Mouse (Mus musculus) forebrain, embryonic 10.5 days (tissue): ENCODE measurements around the gene Lcn6. TPM values are rescaled to one million over a fixed set of nuclear protein-coding genes. Genes with fewer than 3 reads are reported as not detected.

Experiments
- DNase-seq: peaks from one replicate; pipeline ENCODE4 v3.0.0-alpha.2; 2017; ENCODE audit warnings: low spot score; ENCODE audit errors: extremely low spot score
- H3K27ac ChIP-seq: fragments of 300-500 bp; sonication (generic); 2 replicates; pipeline ENCODE4 v1.5.1; 2016; ENCODE audit warnings: mild to moderate bottlenecking
- H3K27me3 ChIP-seq: fragments of 300-500 bp; sonication (generic); 2 replicates; pipeline ENCODE4 v1.6.1; 2016; ENCODE audit warnings: mild to moderate bottlenecking; ENCODE audit not compliant: poor library complexity, severe bottlenecking
- H3K36me3 ChIP-seq: fragments of 300-500 bp; sonication (generic); replicated peaks from 2 replicates; pipeline ENCODE4 v1.6.1; 2016; ENCODE audit warnings: mild to moderate bottlenecking, moderate library complexity
- H3K4me1 ChIP-seq: fragments of 300-500 bp; sonication (generic); 2 replicates; pipeline ENCODE4 v1.6.1; 2016
- H3K4me3 ChIP-seq: fragments of 300-500 bp; sonication (generic); 2 replicates; pipeline ENCODE4 v1.5.1; 2016; ENCODE audit warnings: mild to moderate bottlenecking, moderate library complexity
- H3K9me3 ChIP-seq: fragments of 300-500 bp; sonication (generic); 2 replicates; pipeline ENCODE4 v1.6.1; 2016; ENCODE audit warnings: mild to moderate bottlenecking, moderate library complexity
- WGBS: fragments of 180-500 bp; shearing (Covaris S2); methylation state at CpG from one replicate; pipeline ENCODE4 v1.1.7; 2016; 5-methylcytosine and 5-hydroxymethylcytosine counted together
- polyA plus RNA-seq: library from polyadenylated mRNA; unstranded; fragments of >200 nt; fragmentation: Nextera tagmentation; extraction: Ambion mirVana; gene quantifications from 2 replicates; pipeline ENCODE4 v1.2.1, GENCODE M21; 2016

Lcn6 gene
- polyA plus RNA-seq, result not detected in 2 replicates

DNA sequence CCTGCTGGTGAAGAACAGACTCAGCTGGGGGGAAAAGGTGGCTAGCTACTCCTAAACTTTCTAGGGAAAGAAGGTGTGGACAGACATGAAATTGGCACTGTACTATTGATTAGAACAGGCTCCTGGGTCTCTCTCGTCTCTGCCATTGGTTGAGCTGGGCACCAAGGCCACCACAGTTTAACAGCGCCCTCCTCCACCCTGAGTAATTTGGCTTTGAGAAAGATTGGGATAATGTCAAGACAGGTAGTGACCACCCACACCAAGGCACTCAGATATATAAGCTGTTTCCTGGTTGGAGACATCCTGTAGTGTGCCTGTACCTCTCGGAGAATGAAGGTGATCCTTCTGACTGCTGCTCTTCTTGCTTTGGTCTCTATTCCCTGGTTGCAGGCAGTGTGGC is at the start of gene Lcn6:
TSS of gene Lcn6 (plus strand) at position 301 of the 400 bp plus-strand sequence.
- Histone ChIP-seq H3K4me1 (no peaks in the 10 kb centered on the region), H3K27ac (no peak within 1 kb of the TSS), H3K9me3 (no peaks in the 10 kb centered on the region), H3K4me3 (no peak within 1 kb of the TSS), H3K36me3 (no peaks in the 10 kb centered on the region), H3K27me3 (no peaks in the 10 kb centered on the region)
- no peak for DNase-seq
- 91% methylated on average over 3 of the region's 3 CpGs for WGBS

DNA sequence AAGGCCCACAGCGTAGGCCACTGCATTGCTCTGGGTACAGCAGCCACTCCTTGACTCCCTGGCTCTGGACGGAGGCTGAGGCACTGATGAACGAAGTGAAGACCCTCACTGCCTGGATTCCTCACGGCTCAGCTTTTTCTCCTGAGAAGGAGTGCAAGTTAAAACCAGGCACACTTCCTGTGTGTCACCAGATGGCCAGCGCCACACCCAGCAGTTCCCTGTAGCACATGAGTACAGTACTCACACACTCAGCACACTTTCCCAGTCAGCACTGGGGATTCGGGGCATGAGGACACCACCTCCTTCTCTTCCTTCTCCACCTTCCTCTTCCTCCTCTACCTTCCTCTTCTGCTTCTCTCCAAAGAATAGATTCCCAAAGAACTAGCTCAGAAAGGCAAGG is 48.8 kb upstream of the Lcn6 start, which contains the start of gene Fcna:
TSS of gene Fcna (minus strand) at position 220 of the 400 bp plus-strand sequence.
- H3K36me3 ChIP-seq, result no peaks in the 10 kb centered on the region
- no peak within 1 kb of the TSS for H3K27ac ChIP-seq
- no peak for DNase-seq
- WGBS, result 87% methylated on average over 6 of the region's 6 CpGs
- no peaks in the 10 kb centered on the region for H3K27me3 ChIP-seq
- H3K9me3 ChIP-seq, result no peaks in the 10 kb centered on the region
- H3K4me1 ChIP-seq, result peaks cover 5% of the 10 kb centered on the region
- no peak within 1 kb of the TSS for H3K4me3 ChIP-seq

DNA sequence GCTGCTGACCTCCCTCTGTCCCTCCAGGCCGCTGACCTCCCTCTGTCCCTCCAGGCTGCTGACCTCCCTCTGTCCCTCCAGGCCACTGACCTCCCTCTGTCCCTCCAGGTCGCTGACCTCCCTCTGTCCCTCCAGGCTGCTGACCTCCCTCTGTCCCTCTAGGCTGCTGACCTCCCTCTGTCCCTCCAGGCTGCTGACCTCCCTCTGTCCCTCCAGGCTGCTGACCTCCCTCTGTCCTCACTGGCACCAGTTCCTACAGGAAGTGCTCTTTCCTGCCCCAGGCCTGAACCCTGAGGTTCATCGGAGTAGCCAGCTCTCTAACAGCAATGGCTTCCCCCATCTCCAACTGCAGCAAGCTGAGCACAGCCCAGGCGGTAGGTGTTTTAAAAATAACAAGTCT is 47.8 kb upstream of the Lcn6 start:
- H3K27me3 ChIP-seq, result no peaks in the 10 kb centered on the region
- 51% methylated on average over 4 of the region's 4 CpGs for WGBS

DNA sequence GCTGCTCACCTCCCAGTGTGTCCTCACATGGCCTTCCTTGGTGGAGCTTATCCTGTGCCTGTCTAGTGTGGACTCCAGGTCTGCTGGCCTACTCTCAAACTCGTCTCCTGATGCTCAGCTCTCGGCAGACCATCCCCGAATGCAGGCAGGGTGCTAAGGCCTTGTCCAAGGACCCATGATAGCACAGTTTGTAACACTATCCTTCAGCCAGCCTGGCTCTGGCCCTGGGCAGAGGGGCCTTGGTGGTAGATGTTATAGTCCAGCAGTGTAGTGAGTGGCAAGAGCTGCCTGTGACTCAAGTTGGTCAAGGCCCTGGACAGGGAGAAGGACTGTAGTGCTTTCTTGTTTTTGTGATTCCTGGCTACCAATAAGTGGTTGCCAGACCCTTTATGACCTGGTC is 43.0 kb upstream of the Lcn6 start:
- peaks cover 2% of the 10 kb centered on the region for H3K4me1 ChIP-seq
- no peak overlapping the region for H3K27ac ChIP-seq
- no peaks in the 10 kb centered on the region for H3K27me3 ChIP-seq
- 89% methylated on average over 3 of the region's 3 CpGs for WGBS
- DNase-seq, result no peak
- no peaks in the 10 kb centered on the region for H3K9me3 ChIP-seq
- H3K36me3 ChIP-seq, result no peaks in the 10 kb centered on the region
- no peak overlapping the region for H3K4me3 ChIP-seq

More for the DNA sequence above, 47.8 kb upstream of the Lcn6 start:
- Histone ChIP-seq H3K27ac (no peak overlapping the region), H3K4me1 (peaks cover 5% of the 10 kb centered on the region), H3K36me3 (no peaks in the 10 kb centered on the region), H3K9me3 (no peaks in the 10 kb centered on the region), H3K4me3 (no peak overlapping the region)
- no peak for DNase-seq

DNA sequence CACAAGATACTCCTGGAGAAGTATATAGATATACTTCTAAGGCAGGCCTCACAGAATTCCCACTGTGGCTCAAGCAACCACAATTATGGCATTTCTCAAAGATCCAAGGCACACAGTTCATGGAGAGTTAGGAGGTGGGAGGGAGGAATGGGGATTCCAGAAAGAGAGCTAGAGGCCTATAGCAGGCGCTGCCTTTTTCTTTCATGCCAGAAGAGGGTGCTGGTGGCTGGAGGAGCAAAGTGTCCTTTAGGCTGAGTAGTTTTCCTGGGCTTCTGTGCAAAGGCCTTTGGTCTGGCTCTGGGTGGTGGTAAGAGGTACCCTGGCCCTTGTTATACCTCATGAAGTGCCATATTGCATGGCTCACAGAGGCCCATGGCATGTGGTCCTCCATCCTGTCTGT is 42.5 kb upstream of the Lcn6 start:
- no peak overlapping the region for H3K27ac ChIP-seq
- no peaks in the 10 kb centered on the region for H3K4me1 ChIP-seq
- H3K36me3 ChIP-seq, result no peaks in the 10 kb centered on the region
- no peak overlapping the region for H3K4me3 ChIP-seq
- DNase-seq, result no peak
- no peaks in the 10 kb centered on the region for H3K9me3 ChIP-seq
- no peaks in the 10 kb centered on the region for H3K27me3 ChIP-seq
- 38% methylated on average over 1 of the region's 1 CpGs for WGBS

DNA sequence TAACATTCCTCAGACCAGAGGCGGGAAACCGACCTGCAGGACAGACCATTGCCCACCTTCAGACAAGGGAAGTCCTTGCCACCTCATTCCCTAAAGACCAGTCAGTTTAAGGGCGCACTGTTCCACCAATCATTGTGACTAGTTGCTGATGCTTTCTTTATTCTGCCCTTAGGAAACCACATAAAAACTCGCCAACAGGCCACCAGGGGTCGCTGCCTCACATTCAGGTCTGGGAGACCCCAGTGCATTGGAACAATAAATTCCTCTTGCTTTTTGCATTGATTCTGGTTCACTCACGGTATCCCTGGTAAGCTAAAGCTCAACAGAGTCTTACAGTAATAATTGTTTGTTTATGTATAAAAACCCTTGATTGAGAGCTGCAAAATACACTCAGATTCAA is 36.7 kb upstream of the Lcn6 start:
- Histone ChIP-seq H3K36me3 (no peaks in the 10 kb centered on the region), H3K4me1 (no peaks in the 10 kb centered on the region), H3K9me3 (no peaks in the 10 kb centered on the region), H3K4me3 (no peak overlapping the region), H3K27ac (no peak overlapping the region), H3K27me3 (no peaks in the 10 kb centered on the region)
- WGBS, result 16% methylated on average over 6 of the region's 6 CpGs
- peak; percentile 47 for DNase-seq

DNA sequence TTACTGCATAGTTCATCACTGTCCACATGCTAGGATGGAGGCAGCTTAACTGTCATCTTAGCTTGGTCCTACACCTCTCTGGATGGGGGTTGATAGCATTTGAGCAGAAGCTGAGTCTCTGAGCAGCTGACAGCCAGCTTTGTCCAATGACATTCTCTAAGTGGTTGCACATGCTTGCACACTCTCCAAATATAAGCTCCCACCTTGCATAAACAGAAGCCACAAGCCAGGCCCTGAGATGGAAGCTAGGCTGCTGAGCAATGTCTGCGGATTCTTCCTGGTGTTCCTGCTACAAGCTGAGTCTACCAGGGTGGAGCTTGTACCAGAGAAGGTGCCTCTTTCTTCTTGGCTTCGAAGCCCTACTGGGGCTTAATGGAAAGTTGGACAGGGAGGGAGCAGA is 23.7 kb upstream of the Lcn6 start, which contains the start of gene Lcn8:
TSS of gene Lcn8 (plus strand) at position 219 of the 400 bp plus-strand sequence.
- Histone ChIP-seq H3K36me3 (no peaks in the 10 kb centered on the region), H3K4me1 (no peaks in the 10 kb centered on the region), H3K9me3 (no peaks in the 10 kb centered on the region), H3K4me3 (no peak within 1 kb of the TSS), H3K27me3 (no peaks in the 10 kb centered on the region), H3K27ac (no peak within 1 kb of the TSS)
- DNase-seq, result no peak
- WGBS, result 85% methylated on average over 2 of the region's 2 CpGs

DNA sequence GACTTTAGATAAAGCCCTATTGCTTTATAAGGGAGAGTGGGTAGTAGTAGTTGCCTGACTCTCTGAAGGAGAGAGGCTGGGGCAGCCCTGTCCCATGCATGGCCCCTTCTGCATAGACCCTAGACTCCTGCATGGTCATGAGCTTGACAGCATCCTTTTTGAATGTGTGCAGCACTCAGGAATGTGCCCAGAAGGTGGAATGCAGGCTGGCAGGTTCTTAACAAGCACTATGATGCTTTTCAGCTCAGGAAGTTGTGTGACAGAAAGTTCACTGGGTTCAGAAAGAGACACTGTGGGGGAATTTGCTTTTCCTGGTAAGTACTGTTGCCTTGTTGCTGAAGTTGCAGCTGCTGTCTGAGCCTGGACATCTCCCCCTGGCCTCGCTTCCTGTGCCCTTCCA is 22.1 kb upstream of the Lcn6 start:
- no peak overlapping the region for H3K27ac ChIP-seq

DNA sequence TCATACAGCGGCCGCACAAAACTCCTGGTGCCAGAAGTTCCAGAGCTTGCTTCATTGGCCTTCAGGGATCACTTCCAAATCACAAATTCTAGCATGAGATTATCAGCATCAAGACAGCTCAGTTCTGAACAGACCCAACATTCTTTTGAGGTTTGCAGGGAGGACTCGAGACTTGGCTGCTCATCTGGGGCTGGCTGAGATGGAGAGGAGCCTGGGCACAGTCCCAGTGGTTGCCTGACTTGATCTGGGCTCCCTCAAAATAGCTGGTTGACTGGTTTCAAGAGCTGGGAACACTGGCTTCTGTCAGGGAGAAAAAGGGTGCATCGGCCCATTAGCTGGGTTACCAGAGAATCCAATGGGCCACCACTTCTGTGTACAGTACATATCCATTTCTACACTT is 19.9 kb upstream of the Lcn6 start:
- DNase-seq, result no peak
- Histone ChIP-seq H3K4me1 (no peaks in the 10 kb centered on the region), H3K36me3 (no peaks in the 10 kb centered on the region), H3K27me3 (no peaks in the 10 kb centered on the region), H3K9me3 (no peaks in the 10 kb centered on the region), H3K27ac (no peak overlapping the region), H3K4me3 (no peak overlapping the region)
- WGBS, result 80% methylated on average over 4 of the region's 4 CpGs

More for the DNA sequence above, 22.1 kb upstream of the Lcn6 start:
- WGBS, result 74% methylated on average over 1 of the region's 1 CpGs
- no peaks in the 10 kb centered on the region for H3K9me3 ChIP-seq
- no peaks in the 10 kb centered on the region for H3K36me3 ChIP-seq
- H3K4me3 ChIP-seq, result no peak overlapping the region
- no peaks in the 10 kb centered on the region for H3K27me3 ChIP-seq
- H3K4me1 ChIP-seq, result no peaks in the 10 kb centered on the region
- no peak for DNase-seq

DNA sequence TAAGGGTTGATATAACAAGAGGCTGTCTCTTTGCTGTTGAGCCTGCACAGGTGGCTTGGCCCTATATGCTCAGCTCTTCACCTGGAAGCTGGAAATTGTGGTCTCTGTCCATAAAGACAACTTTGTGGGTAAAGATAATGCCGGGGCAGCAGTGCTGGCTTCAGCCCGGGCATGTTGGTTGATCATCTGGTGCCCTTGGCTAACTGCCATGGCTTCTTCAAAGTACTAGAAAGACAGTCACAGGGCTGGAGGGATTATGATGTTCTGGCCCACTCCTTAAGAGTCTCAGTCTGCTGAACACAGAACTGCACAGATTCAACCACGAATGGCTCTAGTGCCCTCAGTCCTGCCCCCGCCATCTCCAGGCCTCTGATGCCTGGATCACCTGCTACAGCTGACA is 19.3 kb upstream of the Lcn6 start:
- Histone ChIP-seq H3K9me3 (no peaks in the 10 kb centered on the region), H3K4me3 (no peak overlapping the region), H3K36me3 (no peaks in the 10 kb centered on the region), H3K4me1 (no peaks in the 10 kb centered on the region), H3K27ac (no peak overlapping the region), H3K27me3 (no peaks in the 10 kb centered on the region)
- no peak for DNase-seq
- WGBS, result 91% methylated on average over 4 of the region's 4 CpGs

DNA sequence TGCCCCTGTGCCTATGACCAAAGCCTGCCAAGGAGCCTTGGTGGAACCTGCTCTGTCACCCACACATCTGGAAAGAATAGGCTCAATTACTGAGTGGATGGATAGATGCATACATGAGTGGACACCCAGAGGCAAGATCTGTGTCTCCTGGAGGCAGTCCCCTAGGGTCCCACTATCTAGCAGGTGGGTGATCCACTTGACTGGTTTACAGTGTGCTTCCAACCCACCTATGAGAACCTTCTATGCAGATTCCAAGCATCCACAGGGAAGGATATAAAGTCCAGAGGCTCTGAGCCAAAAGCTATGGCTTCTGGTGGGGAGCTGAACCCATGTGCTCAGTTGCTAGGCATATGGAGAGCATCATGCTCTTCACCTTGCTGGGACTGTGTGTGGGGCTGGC is 18.9 kb upstream of the Lcn6 start, which contains the start of gene Lcn5:
TSS of gene Lcn5 (plus strand) at position 301 of the 400 bp plus-strand sequence.
- Histone ChIP-seq H3K9me3 (no peaks in the 10 kb centered on the region), H3K27me3 (no peaks in the 10 kb centered on the region), H3K36me3 (no peaks in the 10 kb centered on the region), H3K27ac (no peak within 1 kb of the TSS), H3K4me3 (no peak within 1 kb of the TSS), H3K4me1 (no peaks in the 10 kb centered on the region)
- no peak for DNase-seq

DNA sequence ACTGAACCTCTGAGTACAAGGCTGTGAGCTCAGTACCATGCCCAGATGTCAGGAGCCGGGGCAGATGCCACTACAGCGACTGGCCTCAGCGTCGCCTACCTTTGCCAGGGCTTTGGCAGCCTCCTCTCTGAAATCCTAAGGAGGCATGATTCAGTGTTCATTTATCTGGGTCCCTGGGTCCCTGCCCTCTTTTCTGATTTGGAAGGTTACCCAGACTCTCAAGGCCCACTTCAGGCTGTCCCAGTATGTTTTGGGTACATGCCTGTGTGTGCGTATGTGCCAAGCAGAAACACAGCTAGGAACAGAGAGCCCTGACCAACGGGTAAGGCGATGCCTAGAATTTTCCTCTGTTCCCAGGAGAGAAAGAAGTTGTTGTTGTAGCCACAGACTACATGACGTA is 16.3 kb upstream of the Lcn6 start:
- 91% methylated on average over 8 of the region's 8 CpGs for WGBS
- Histone ChIP-seq H3K9me3 (no peaks in the 10 kb centered on the region), H3K4me3 (no peak overlapping the region), H3K27me3 (no peaks in the 10 kb centered on the region), H3K27ac (no peak overlapping the region), H3K36me3 (no peaks in the 10 kb centered on the region), H3K4me1 (no peaks in the 10 kb centered on the region)
- no peak for DNase-seq

DNA sequence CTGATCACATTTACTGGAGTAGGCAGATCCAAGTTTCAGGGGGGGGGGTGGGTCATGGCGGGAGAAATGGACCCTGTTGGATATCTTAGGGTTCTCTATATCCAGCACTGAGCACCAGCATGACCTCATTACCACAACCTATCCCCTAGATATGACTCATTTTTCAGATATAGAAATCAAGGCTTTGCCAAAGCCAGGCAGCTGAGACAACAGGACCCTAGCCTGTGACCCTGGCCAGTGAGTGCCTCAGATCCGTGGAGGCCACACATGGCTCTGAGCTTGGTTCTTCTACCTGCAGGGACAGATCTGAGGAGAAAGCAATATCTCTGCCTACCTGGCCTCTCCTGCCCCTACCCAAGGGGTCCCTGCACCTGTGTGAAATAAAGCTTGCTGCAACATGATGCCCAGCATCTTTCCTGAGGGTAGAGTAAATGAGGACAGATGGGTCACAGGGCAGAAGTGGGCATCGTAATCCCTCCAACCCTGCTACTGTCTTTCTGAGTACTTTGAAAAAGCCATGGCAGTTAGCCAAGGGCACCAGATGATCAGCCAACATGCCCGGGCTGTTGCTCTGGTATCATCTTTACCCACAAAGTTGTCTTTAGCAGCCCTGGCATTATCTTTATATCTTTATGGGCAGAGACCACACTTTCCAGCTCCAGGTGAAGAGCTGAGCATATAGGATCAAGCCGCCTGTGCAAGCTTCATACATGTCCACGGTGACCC is 15.2 kb upstream of the Lcn6 start:
- Histone ChIP-seq H3K4me1 (no peaks in the 10 kb centered on the region), H3K36me3 (no peaks in the 10 kb centered on the region), H3K9me3 (no peaks in the 10 kb centered on the region), H3K27ac (no peak overlapping the region), H3K27me3 (no peaks in the 10 kb centered on the region), H3K4me3 (no peak overlapping the region)
- WGBS, result 92% methylated on average over 6 of the region's 6 CpGs
- no peak for DNase-seq
